29 mouse cellular contexts compared by ENCODE assay signal in genomic region chr1:53772967-53773366, GRCm38 (mm10). TPM values are rescaled to one million over a fixed set of nuclear protein-coding genes. Genes with fewer than 3 reads are reported as not detected.
DNase-seq lines count a peak whose midpoint lies in the region; ATAC-seq and TF ChIP-seq lines count a peak whose summit lies in the region.
"Had no signal": no experiment of that assay in that cellular context is flagged by ENCODE, and none has a peak within 500 bp of the region (broad histone marks: within the 10 kb centered on the region; RNA-seq: fewer than 3 reads in every experiment).

No protein-coding gene starts in this region.

- H3K27ac ChIP-seq in spleen, adult 2 months (ENCODE audit: insufficient read depth, low read length) = peak overlapping the region; percentile 95; the same call in 1 of the 2 replicates
- peak overlapping the region; percentile 97 for H3K27ac ChIP-seq in embryonic fibroblast, embryonic 13.5 days (ENCODE audit: insufficient read depth, low read length)
- H3K27ac ChIP-seq: embryonic facial prominence, embryonic 10.5 days; embryonic facial prominence, embryonic 15.5 days; heart, embryonic 10.5 days; hindbrain, embryonic 12.5 days; hindbrain, postnatal 0 days; liver, embryonic 12.5 days; midbrain, embryonic 15.5 days; neural tube, embryonic 12.5 days had no signal

- no peak for TF ChIP-seq CTCF in spleen, adult 2 months (IDR thresholded peaks at IDR 0.05; ENCODE audit: extremely low read depth, insufficient read depth, insufficient read length, insufficient replicate concordance)
- TF ChIP-seq CTCF in embryonic fibroblast, embryonic 13.5 days (IDR thresholded peaks at IDR 0.05; ENCODE audit: borderline replicate concordance, insufficient read depth, low read length) = no peak

- peak; percentile 13 for ATAC-seq in megakaryocyte, adult 5-6 weeks (ENCODE audit: poor library complexity, severe bottlenecking)
- ATAC-seq: forebrain, embryonic 14.5 days; hindbrain, postnatal 0 days; liver, embryonic 12.5 days; liver, postnatal 0 days; midbrain, embryonic 15.5 days had no signal

- peaks cover 5% of the 10 kb centered on the region for H3K4me1 ChIP-seq in spleen, adult 2 months (ENCODE audit: control insufficient read depth, insufficient read depth, insufficient read length)
- H3K4me1 ChIP-seq in embryonic fibroblast, embryonic 13.5 days (ENCODE audit: control insufficient read depth, insufficient read depth, low read length) = 0 out of 2 replicates have a peak, but pooled peaks cover 3% of the 10 kb centered on the region
- H3K4me1 ChIP-seq: embryonic facial prominence, embryonic 10.5 days; embryonic facial prominence, embryonic 15.5 days; heart, embryonic 10.5 days; hindbrain, embryonic 12.5 days; midbrain, embryonic 15.5 days; neural tube, embryonic 12.5 days had no signal

- H3K36me3 ChIP-seq in spleen, adult 2 months (ENCODE audit: control insufficient read depth, insufficient read depth, low read length) = peaks cover 24% of the 10 kb centered on the region
- H3K36me3 ChIP-seq: embryonic facial prominence, embryonic 10.5 days; embryonic facial prominence, embryonic 15.5 days; heart, embryonic 10.5 days; hindbrain, embryonic 12.5 days; midbrain, embryonic 15.5 days; neural tube, embryonic 12.5 days had no signal

- DNase-seq in spleen, adult 2 months (ENCODE audit: low read depth in 1 of 2, low spot score in 2 of 2) = no peak
- DNase-seq in spleen, postnatal 14 days (ENCODE audit: low spot score in 2 of 2) = no peak
- DNase-seq in thymus, postnatal 0 days (ENCODE audit: low spot score) = no peak
- no peak for DNase-seq in kidney, postnatal 36 days
- DNase-seq in left cerebral cortex, adult 18-20 months (ENCODE audit: low spot score in 2 of 2) = no peak
- DNase-seq: adrenal gland, postnatal 25 days; cerebellum, adult 2 months; cerebellum, postnatal 25 days; gastrocnemius, postnatal 14 days; heart, adult 11 months; heart, postnatal 36 days; kidney, adult 11 months; kidney, postnatal 14 days; left cerebral cortex, postnatal 4 days; liver, postnatal 0 days; lung, postnatal 36 days; thymus, adult 18-20 months; thymus, postnatal 36 days had no signal

- WGBS in spleen, adult 2 months = 35% methylated on average over 3 of the region's 3 CpGs

- no peak for TF ChIP-seq POLR2A in spleen, adult 2 months (IDR thresholded peaks at IDR 0.05; ENCODE audit: low read depth, low read length)
- no peak for TF ChIP-seq POLR2A in embryonic fibroblast, embryonic 13.5 days (IDR thresholded peaks at IDR 0.05; ENCODE audit: low read depth, low read length)

- H3K4me3 ChIP-seq in spleen, adult 2 months (ENCODE audit: extremely low read depth, insufficient read depth, insufficient read length) = no peak overlapping the region
- no peak overlapping the region for H3K4me3 ChIP-seq in embryonic fibroblast, embryonic 13.5 days (ENCODE audit: insufficient read depth, low read length)
- H3K4me3 ChIP-seq: embryonic facial prominence, embryonic 10.5 days; embryonic facial prominence, embryonic 15.5 days; heart, embryonic 10.5 days; hindbrain, embryonic 12.5 days; liver, embryonic 12.5 days; midbrain, embryonic 15.5 days; neural tube, embryonic 12.5 days had no signal

- no peaks in the 10 kb centered on the region for H3K27me3 ChIP-seq in spleen, adult 2 months (ENCODE audit: control insufficient read depth, insufficient read depth, low read length)
- H3K27me3 ChIP-seq: embryonic facial prominence, embryonic 15.5 days; hindbrain, embryonic 12.5 days; liver, embryonic 12.5 days; midbrain, embryonic 15.5 days; neural tube, embryonic 12.5 days had no signal

RNA-seq across cellular contexts. Expression of gene Stk17b, which starts 12.1 kb away (rescaled TPM):
- 25.7 and 30.0 TPM in 2 replicates for polyA plus RNA-seq in spleen, adult 2 months (2012; rRNA removed)
- 38.6 and 52.9 TPM in 2 replicates for polyA plus RNA-seq in embryonic fibroblast, embryonic 13.5 days (2011; ENCODE audit: insufficient read length, low read depth, missing spikeins)
- total RNA-seq in megakaryocyte, adult 5-6 weeks (2015) = 160 and 166 TPM in 2 replicates
- 131 and 147 TPM in 2 replicates for total RNA-seq in megakaryocyte, adult 5-6 weeks (2017)
- polyA plus RNA-seq in thymus, postnatal 0 days (2015; fragmentation: Nextera tagmentation; extraction: Ambion mirVana) = 96.5 and 107 TPM in 2 replicates
- 1 to 10 TPM; 5.4 to 6.7 TPM for total RNA-seq in left cerebral cortex, adult 18-20 months (2021)
